Mouse (Mus musculus) midbrain, embryonic 11.5 days (tissue): Measurements from ENCODE around the gene Nfatc4. TPM values are rescaled to one million over a fixed set of nuclear protein-coding genes. Genes with fewer than 3 reads are reported as not detected.

Experiments used
- ATAC-seq: fragments of 200-750 bp; cut with Nextera tagmentation; 2 replicates; pipeline ENCODE4 v1.8.0; 2017; ENCODE audit warnings: moderate TSS enrichment, moderate library complexity; ENCODE audit not compliant: low FRiP score
- DNase-seq: peaks from one replicate; pipeline ENCODE4 v3.0.0; 2015; ENCODE audit warnings: low spot score; ENCODE audit errors: missing footprints
- H3K27ac ChIP-seq: fragments of 300-500 bp; sonication (generic); 2 replicates; pipeline ENCODE4 v1.5.1; 2014; ENCODE audit warnings: low read depth, low read length
- H3K27me3 ChIP-seq: fragments of 300-500 bp; sonication (generic); 2 replicates; pipeline ENCODE4 v1.6.1; 2014; ENCODE audit warnings: mild to moderate bottlenecking, low read length, moderate library complexity, mixed read lengths; ENCODE audit not compliant: control insufficient read depth, insufficient read depth
- H3K36me3 ChIP-seq: fragments of 300-500 bp; sonication (generic); 2 replicates; pipeline ENCODE4 v1.6.1; 2014; ENCODE audit warnings: mild to moderate bottlenecking, low read length, moderate library complexity, mixed read lengths; ENCODE audit not compliant: control insufficient read depth, insufficient read depth
- H3K4me1 ChIP-seq: fragments of 300-500 bp; sonication (generic); 2 replicates; pipeline ENCODE4 v1.6.1; 2014; ENCODE audit warnings: low read length; ENCODE audit not compliant: control insufficient read depth, insufficient read depth
- H3K4me2 ChIP-seq: fragments of 300-500 bp; sonication (generic); 2 replicates; pipeline ENCODE4 v1.6.1; 2014; ENCODE audit warnings: mild to moderate bottlenecking, moderate library complexity
- H3K4me3 ChIP-seq: fragments of 300-500 bp; sonication (generic); 2 replicates; pipeline ENCODE4 v1.5.1; 2014; ENCODE audit warnings: low read depth, low read length
- H3K9ac ChIP-seq: fragments of 300-500 bp; sonication (generic); 2 replicates; pipeline ENCODE4 v1.6.1; 2014; ENCODE audit warnings: low read length
- H3K9me3 ChIP-seq: fragments of 300-500 bp; sonication (generic); 2 replicates; pipeline ENCODE4 v1.6.1; 2016; ENCODE audit warnings: low read length; ENCODE audit not compliant: control insufficient read depth
- WGBS: fragments of 180-500 bp; shearing (Covaris S2); extraction: QIAGEN DNeasy Blood & Tissue Kit; methylation state at CpG from one replicate; pipeline ENCODE4 v1.1.7; 2014; 5-methylcytosine and 5-hydroxymethylcytosine counted together
- polyA plus RNA-seq: library from polyadenylated mRNA; unstranded; fragments of >200 nt; fragmentation: Nextera tagmentation; extraction: Ambion mirVana; gene quantifications from 2 replicates; pipeline ENCODE4 v1.2.1, GENCODE M21; 2014

The Nfatc4 gene
- polyA plus RNA-seq, 1 experiment from 2014 or later: 11.5 TPM

DNA sequence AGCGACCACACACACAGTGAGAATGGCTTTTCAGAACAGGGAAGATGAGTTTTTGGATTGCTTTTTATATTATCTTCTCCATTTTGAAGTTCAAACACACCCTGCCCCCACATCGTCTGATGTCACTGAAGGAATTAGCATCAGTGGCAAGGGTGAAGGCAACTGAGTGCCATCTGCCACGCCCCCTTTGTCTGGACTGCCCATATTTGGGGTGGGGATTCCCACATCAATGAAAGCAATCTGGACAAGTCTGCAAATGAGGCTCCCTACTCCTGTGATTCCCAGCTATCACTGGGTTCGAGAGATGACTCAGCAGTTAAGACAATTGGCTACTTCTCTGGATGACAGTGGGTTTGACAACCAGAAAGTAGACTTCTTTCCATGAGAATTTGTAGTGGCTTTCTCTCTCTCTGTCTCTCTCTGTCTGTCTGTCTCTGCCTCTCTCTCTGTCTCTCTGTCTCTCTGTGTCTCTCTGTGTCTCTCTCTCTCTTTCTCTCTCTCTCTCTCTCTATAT lies 18.0 kb downstream of the Nfatc4 start:
- DNase-seq (no peak), ATAC-seq (no peak)
- Histone ChIP-seq H3K4me2 (no peak overlapping the region), H3K36me3 (no peaks in the 10 kb centered on the region), H3K4me3 (no peak overlapping the region), H3K4me1 (no peaks in the 10 kb centered on the region), H3K9ac (no peak overlapping the region), H3K27me3 (no peaks in the 10 kb centered on the region), H3K9me3 (no peaks in the 10 kb centered on the region), H3K27ac (no peak overlapping the region)
- 58% methylated on average over 4 of the region's 4 CpGs for WGBS

DNA sequence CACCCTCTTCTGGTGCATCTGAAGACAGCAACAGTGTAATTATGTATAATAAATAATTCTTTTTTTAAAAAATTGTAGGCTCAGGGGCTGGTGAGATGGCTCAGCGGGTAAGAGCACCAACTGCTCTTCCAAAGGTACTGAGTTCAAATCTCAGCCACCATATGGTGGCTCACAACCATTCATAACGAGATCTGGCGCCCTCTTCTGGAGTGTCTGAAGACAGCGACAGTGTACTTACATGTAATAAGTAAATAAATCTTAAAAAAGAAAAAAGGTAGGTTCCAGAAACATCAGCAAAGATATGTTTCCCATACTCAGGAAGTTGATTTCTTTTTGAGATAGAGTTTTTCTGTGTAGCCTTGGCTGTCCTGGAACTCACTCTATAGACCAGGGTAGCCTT lies 19.9 kb downstream of the Nfatc4 start:
- Histone ChIP-seq H3K9me3 (no peaks in the 10 kb centered on the region), H3K27me3 (no peaks in the 10 kb centered on the region), H3K36me3 (no peaks in the 10 kb centered on the region), H3K4me3 (no peak overlapping the region), H3K4me1 (no peaks in the 10 kb centered on the region), H3K4me2 (no peak overlapping the region), H3K27ac (no peak overlapping the region), H3K9ac (no peak overlapping the region)
- 78% methylated on average over 4 of the region's 4 CpGs for WGBS
- DNase-seq (no peak), ATAC-seq (no peak)

DNA sequence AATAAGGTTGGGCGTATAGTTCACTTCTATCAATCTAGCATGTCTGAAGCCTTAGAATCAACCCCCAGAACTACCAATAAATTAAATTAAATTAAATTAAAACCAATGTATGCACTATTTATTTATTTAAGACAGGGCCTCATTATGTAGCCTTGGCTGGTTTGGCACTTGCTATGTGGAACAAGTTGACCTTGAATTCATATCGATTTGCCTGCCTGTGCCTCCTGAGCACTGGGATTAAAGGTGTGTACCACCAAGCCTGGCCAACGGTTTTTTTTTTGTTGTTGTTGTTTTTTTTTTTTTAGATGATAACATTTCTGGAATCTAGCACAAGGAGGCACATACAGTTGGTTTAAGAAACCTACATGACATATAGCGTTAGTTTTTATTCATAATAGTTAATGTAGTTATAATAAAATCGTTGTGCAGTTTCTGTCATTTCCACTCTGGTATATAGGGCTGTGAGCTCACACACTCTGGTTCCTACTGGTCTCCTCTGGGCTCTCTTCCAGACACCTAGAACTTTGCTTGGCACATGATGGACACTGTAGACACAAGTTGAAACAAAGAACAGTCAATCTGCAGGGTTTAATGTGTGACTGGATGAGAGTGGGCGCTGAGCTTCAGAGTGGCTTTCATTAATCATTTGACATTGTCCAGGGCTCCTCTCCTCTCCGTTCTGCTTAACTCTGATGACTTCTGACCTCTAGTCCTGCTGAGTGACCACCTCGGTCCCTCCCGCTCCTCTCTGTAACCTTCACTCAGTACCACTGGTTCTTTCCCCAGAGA lies 22.8 kb downstream of the Nfatc4 start:
- Histone ChIP-seq H3K27ac (no peak overlapping the region), H3K4me3 (no peak overlapping the region), H3K4me2 (no peak overlapping the region), H3K36me3 (no peaks in the 10 kb centered on the region), H3K27me3 (no peaks in the 10 kb centered on the region), H3K4me1 (no peaks in the 10 kb centered on the region), H3K9ac (no peak overlapping the region), H3K9me3 (no peaks in the 10 kb centered on the region)
- WGBS: 83% methylated on average over 9 of the region's 9 CpGs
- DNase-seq: no peak
- ATAC-seq: no peak

DNA sequence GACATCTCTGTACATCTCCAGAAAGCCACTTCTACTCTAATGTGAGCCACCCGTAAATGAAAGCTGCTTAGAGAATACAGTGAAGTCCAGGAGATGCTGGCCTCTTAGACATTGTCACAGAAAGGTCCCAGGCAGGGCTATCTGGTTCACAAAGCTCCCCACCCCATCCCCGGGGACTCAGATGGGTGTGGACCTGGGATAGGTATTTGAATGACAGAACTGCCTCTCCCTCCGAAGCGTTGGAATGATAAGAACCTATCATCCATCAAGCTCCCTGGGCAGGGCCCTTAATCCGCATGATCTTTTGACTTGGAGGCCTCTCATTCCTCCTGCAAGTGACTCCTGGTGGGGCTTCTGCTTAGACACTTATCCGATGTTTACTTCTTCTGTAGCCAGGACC lies 27.9 kb downstream of the Nfatc4 start:
- Histone ChIP-seq H3K9me3 (no peaks in the 10 kb centered on the region), H3K4me1 (peaks cover 22% of the 10 kb centered on the region), H3K9ac (no peak overlapping the region), H3K27me3 (no peaks in the 10 kb centered on the region), H3K36me3 (no peaks in the 10 kb centered on the region), H3K27ac (no peak overlapping the region), H3K4me2 (no peak overlapping the region), H3K4me3 (no peak overlapping the region)
- no peak for ATAC-seq
- DNase-seq: no peak
- WGBS: 69% methylated on average over 6 of the region's 6 CpGs

DNA sequence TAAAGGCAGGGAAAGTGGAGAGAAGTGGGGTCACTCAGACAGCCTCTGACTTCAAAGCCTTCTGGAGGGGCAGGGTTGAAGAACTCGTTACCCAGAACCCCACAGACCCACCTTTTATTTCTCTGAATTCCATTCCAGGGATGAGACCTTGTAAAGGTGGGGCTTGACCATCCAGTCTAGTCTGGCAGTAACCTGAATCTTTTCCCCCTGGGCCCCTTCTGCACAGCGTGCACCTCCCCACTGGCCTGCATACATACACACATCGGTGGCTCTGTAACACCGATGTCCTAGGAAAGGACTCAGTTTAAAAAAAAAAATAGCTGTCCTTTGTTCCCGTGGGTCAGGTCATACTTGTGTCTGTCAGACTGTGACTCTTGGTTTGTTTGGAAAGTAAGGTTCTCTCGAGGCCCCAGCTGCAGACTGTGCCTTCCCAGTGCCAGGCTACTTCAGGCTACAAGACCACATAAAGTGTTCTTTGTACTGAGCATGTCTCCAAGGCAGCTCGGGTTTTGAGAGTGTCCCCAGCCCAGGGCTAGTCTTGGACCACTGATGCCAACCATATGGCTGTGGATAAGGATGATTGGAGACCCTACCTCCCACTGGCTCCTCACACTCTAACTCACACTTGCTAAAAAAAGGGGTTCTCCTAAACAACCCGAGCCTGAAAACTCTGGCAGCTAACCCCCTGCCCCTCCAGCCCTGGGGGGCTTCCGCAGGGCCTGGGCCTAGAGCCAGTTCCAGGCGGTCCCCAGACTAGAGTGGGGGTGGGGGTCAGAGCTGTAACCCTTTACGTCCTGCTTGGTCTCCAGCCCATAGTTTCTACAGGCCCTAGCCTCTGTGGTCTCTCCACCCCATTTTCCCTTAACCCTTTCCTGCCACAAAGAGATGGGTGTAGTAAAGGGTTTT lies 30.0 kb downstream of the Nfatc4 start:
- Histone ChIP-seq H3K9me3 (no peaks in the 10 kb centered on the region), H3K4me1 (peaks cover 32% of the 10 kb centered on the region), H3K4me3 (peak overlapping the region; percentile 57; the same call in 1 of the 2 replicates), H3K9ac (peak overlapping the region; percentile 84), H3K27me3 (no peaks in the 10 kb centered on the region), H3K4me2 (peak overlapping the region; percentile 92), H3K36me3 (no peaks in the 10 kb centered on the region), H3K27ac (peak overlapping the region; percentile 66)
- DNase-seq (peak; percentile 96), ATAC-seq (peak; percentile 69)
- under 1% methylated on average over 11 of the region's 11 CpGs for WGBS

DNA sequence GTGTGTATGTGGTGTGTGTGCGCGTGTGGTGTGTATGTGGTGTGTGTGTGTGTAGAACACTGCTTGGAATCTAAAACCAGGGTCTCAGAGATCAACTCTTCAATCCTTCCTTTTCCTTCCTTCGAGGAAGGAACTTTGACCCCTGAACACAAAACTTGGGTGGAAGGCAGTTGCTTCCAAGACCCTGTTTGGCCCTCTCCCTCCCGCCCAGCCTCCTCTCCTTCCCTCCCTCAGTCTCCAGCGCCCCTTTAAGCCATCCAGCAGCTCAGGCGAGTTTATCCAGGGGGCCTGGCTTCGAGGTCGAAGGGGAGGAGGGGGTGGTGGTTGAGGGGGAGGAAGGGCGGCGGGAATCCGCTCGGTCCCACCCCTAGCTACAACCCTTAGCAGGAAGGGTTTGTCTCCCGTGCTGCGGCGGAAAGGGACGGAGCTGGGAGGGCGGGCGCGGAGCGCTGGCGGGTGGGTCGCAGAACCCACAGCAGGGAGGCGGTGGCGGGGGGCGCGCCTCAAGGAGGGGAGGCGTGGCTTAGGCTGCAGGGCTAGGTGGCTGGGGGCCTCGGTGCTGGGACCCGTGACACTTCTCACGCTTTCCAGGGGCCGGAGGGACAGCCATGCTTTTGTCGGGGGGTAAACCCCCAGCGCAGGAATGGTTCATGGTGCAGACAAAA lies 30.8 kb downstream of the Nfatc4 start, which contains the start of gene Nynrin:
Gene Nynrin (plus strand): TSS at position 390 of the 665 bp plus-strand sequence.
- H3K4me3 ChIP-seq: peak within 1 kb of the TSS; percentile 57
- no peaks in the 10 kb centered on the region for H3K9me3 ChIP-seq
- DNase-seq (peak; percentile 96), ATAC-seq (peak; percentile 92)
- no peaks in the 10 kb centered on the region for H3K27me3 ChIP-seq
- H3K27ac ChIP-seq: peak within 1 kb of the TSS; percentile 66
- 2% methylated on average over 32 of the region's 33 CpGs for WGBS
- no peaks in the 10 kb centered on the region for H3K36me3 ChIP-seq
- H3K4me2 ChIP-seq: peak within 1 kb of the TSS; percentile 92
- H3K4me1 ChIP-seq: peaks cover 32% of the 10 kb centered on the region
- peak within 1 kb of the TSS; percentile 84 for H3K9ac ChIP-seq

DNA sequence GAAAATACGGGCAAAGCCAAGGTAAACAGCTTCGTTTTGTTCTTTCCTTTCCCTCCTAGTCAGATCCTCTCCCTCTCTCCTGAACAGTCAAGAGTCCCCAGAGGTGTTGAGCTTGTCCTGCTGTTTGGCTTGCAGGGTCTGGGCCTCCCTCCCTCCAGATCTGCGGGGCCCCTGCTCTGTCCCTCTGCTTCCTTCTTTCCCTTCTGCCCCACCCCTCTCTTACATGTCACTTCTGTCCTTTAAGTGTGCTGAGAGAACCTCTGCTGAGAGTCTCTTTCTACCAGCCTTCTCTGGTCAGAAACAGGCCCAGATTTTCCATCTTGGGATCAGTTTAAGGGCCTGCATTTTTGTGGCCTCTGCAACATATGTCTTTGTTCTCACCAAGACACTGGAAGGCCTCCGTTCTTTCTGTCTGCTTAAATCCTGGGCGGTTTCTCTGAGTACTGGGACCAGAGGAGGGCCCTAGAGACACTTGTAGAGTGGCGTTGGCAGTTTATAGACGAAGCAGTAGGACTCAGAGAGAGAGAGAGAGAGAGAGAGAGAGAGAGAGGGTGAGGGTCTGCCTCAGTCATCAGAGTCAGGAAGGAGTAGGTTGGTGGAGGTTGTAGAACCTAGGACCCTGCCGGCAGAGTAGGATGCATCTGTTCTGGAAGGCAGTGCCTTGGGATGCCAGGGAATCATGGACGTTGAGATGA lies 31.6 kb downstream of the Nfatc4 start:
- peak; percentile 55 for ATAC-seq
- WGBS: 0% methylated on average over 9 of the region's 9 CpGs
- Histone ChIP-seq H3K27ac (peak overlapping the region; percentile 66), H3K27me3 (no peaks in the 10 kb centered on the region), H3K36me3 (no peaks in the 10 kb centered on the region), H3K4me1 (peaks cover 32% of the 10 kb centered on the region), H3K9ac (peak overlapping the region; percentile 84), H3K4me2 (peak overlapping the region; percentile 92), H3K4me3 (peak overlapping the region; percentile 57), H3K9me3 (no peaks in the 10 kb centered on the region)
- peak; percentile 92 for DNase-seq

DNA sequence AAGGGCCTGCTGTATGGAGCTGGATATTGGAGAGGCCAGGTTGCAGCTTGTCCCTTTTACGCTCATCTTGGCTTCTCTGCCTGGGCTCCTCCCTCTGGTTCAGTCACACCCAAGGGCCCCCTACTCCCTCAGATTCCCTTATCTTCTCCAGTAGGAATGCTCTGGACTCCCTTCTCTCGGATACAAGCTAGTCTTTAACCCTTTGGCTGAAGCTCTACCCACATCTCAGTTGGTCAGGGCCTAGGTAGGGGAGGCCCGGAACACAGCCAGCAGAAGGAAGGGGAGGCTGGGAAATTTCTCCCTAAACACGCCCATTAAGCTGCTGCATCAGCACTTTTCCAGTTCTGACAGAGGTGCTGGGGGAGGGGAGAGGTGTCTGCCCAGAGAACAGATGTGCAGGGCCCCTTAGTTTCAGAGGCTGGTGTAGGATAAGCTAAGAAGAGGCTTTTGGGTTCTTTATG lies 32.2 kb downstream of the Nfatc4 start:
- H3K27me3 ChIP-seq: no peaks in the 10 kb centered on the region
- peak; percentile 5; the same call in 1 of the 2 replicates for ATAC-seq
- DNase-seq: peak; percentile 94
- H3K4me2 ChIP-seq: peak overlapping the region; percentile 92
- H3K4me3 ChIP-seq: peak overlapping the region; percentile 57
- WGBS: 6% methylated on average over 4 of the region's 4 CpGs
- H3K27ac ChIP-seq: peak overlapping the region; percentile 66
- H3K9me3 ChIP-seq: no peaks in the 10 kb centered on the region
- peak overlapping the region; percentile 84 for H3K9ac ChIP-seq
- H3K4me1 ChIP-seq: peaks cover 32% of the 10 kb centered on the region
- no peaks in the 10 kb centered on the region for H3K36me3 ChIP-seq
